Mouse (Mus musculus) liver, embryonic 12.5 days (tissue): ENCODE measurements around the gene AL731706.2. TPM values are rescaled to one million over a fixed set of nuclear protein-coding genes. Genes with fewer than 3 reads are reported as not detected.
"Not testable (repeated sequence)": the region's sequence is repeated elsewhere in the genome, so short reads cannot be mapped to it uniquely, and the experiment has no call there.

Experiments used
- ATAC-seq: fragments of 200-750 bp; cut with Nextera tagmentation; 2 replicates; pipeline ENCODE4 v1.8.0; 2017; ENCODE audit warnings: moderate number of reproducible peaks, mild to moderate bottlenecking, moderate library complexity
- H3K27ac ChIP-seq: fragments of 300-500 bp; sonication (generic); 2 replicates; pipeline ENCODE4 v1.5.1; 2016; ENCODE audit warnings: mild to moderate bottlenecking
- H3K27me3 ChIP-seq: fragments of 300-500 bp; sonication (generic); replicated peaks from 2 replicates; pipeline ENCODE4 v1.6.1; 2016; ENCODE audit warnings: mild to moderate bottlenecking, moderate library complexity
- H3K36me3 ChIP-seq: fragments of 300-500 bp; sonication (generic); 2 replicates; pipeline ENCODE4 v1.6.1; 2016; ENCODE audit warnings: mild to moderate bottlenecking, moderate library complexity
- H3K4me1 ChIP-seq: fragments of 300-500 bp; sonication (generic); 2 replicates; pipeline ENCODE4 v1.6.1; 2016
- H3K4me2 ChIP-seq: fragments of 300-500 bp; sonication (generic); 2 replicates; pipeline ENCODE4 v1.6.1; 2016; ENCODE audit warnings: mild to moderate bottlenecking, moderate library complexity
- H3K4me3 ChIP-seq: fragments of 300-500 bp; sonication (generic); 2 replicates; pipeline ENCODE4 v1.5.1; 2016; ENCODE audit warnings: mild to moderate bottlenecking, moderate library complexity
- H3K9ac ChIP-seq: fragments of 300-500 bp; sonication (generic); 2 replicates; pipeline ENCODE4 v1.6.1; 2016; ENCODE audit warnings: mild to moderate bottlenecking, moderate library complexity
- H3K9me3 ChIP-seq: fragments of 300-500 bp; sonication (generic); replicated peaks from 2 replicates; pipeline ENCODE4 v1.6.1; 2016; ENCODE audit warnings: mild to moderate bottlenecking, moderate library complexity
- WGBS: fragments of 180-500 bp; shearing (Covaris S2); methylation state at CpG from one replicate; pipeline ENCODE4 v1.1.7; 2016; ENCODE audit not compliant: insufficient replicate concordance; 5-methylcytosine and 5-hydroxymethylcytosine counted together
- polyA plus RNA-seq: library from polyadenylated mRNA; unstranded; fragments of >200 nt; fragmentation: Nextera tagmentation; extraction: Ambion mirVana; gene quantifications from 2 replicates; pipeline ENCODE4 v1.2.1, GENCODE M21; 2016

The AL731706.2 gene
- polyA plus RNA-seq, 1 experiment from 2014 or later, result 19.6 TPM

DNA sequence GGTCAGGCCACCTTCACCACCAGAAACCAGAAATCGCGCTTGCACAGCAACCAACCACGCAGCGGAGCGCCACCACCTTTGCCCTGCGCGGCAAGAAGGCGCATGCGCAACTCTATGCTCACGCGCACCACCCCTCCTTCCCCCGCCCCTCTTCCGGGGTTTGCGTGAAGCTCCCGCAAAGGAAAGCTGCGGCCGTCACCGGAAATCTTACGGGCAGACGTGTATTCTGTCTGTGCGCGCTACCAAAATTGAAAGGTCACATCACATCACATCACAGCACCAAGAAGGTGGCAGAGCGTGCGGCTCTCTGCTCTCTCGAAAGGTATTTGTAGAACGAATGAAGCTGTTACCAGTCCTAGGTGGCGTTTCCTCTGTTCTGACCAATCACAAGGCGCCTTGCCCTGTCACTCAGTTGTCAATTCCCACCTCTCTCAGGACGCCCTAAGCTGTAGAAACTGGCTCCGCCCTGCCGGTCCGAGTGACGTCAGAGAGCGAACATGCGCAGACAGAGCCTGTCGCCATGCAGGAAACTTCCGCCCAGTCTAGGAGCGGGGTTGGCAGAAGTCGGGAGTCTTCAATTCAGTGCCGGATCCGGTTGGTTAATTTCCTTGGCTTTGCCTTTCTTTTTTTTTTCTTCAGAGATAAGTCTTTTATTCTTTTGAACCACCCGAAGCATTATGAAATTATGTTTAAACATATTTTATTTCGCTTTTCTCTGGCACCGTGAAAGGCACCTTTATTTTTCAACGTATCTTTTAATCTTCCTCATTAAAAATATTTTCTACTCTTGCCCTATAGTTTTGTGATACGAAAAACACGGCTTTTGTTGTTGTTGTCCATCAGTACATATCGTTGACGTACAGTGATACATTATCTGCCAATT, 5.8 kb upstream of the AL731706.2 start, which contains the start of the genes Slx4ip, AL731706.1 and Mkks:
TSS of gene Slx4ip (plus strand) at position 151 of the 883 bp plus-strand sequence.
TSS of gene AL731706.1 (minus strand) at position 322 of the 883 bp plus-strand sequence.
TSS of gene Mkks (minus strand) at position 322 of the 883 bp plus-strand sequence.
- under 1% methylated on average over 49 of the region's 49 CpGs for WGBS
- Histone ChIP-seq H3K36me3 (no peaks in the 10 kb centered on the region), H3K4me2 (peak within 1 kb of the TSS; percentile 67), H3K27ac (peak within 1 kb of the TSS; percentile 90), H3K4me3 (peak within 1 kb of the TSS; percentile 78), H3K27me3 (no peaks in the 10 kb centered on the region), H3K9ac (peak within 1 kb of the TSS; percentile 79), H3K4me1 (peaks cover 34% of the 10 kb centered on the region), H3K9me3 (no peaks in the 10 kb centered on the region)
- ATAC-seq, result peak; percentile 93

GRCm38 (mm10) chr2:136890716-136891067, 5.2 kb upstream of the AL731706.2 start:
- not testable (repeated sequence) for H3K9me3 ChIP-seq, H3K27me3 ChIP-seq, H3K36me3 ChIP-seq
- peaks cover 29% of the 10 kb centered on the region for H3K4me1 ChIP-seq
- WGBS, result 7% methylated on average over 15 of the region's 15 CpGs
- ATAC-seq, result peak; percentile 76
- H3K9ac ChIP-seq, result peak overlapping the region; percentile 79
- peak overlapping the region; percentile 78 for H3K4me3 ChIP-seq
- peak overlapping the region; percentile 67 for H3K4me2 ChIP-seq
- H3K27ac ChIP-seq, result peak overlapping the region; percentile 90

GRCm38 (mm10) chr2:136886846-136887245, 1.4 kb upstream of the AL731706.2 start:
- H3K4me1 ChIP-seq, result peaks cover 17% of the 10 kb centered on the region
- H3K27ac ChIP-seq, result no peak overlapping the region
- no peak for ATAC-seq
- no peak overlapping the region for H3K4me3 ChIP-seq
- H3K36me3 ChIP-seq, result peaks cover 33% of the 10 kb centered on the region
- no peak overlapping the region for H3K4me2 ChIP-seq
- no peaks in the 10 kb centered on the region for H3K9me3 ChIP-seq
- 66% methylated on average over 4 of the region's 4 CpGs for WGBS
- no peaks in the 10 kb centered on the region for H3K27me3 ChIP-seq
- no peak overlapping the region for H3K9ac ChIP-seq

DNA sequence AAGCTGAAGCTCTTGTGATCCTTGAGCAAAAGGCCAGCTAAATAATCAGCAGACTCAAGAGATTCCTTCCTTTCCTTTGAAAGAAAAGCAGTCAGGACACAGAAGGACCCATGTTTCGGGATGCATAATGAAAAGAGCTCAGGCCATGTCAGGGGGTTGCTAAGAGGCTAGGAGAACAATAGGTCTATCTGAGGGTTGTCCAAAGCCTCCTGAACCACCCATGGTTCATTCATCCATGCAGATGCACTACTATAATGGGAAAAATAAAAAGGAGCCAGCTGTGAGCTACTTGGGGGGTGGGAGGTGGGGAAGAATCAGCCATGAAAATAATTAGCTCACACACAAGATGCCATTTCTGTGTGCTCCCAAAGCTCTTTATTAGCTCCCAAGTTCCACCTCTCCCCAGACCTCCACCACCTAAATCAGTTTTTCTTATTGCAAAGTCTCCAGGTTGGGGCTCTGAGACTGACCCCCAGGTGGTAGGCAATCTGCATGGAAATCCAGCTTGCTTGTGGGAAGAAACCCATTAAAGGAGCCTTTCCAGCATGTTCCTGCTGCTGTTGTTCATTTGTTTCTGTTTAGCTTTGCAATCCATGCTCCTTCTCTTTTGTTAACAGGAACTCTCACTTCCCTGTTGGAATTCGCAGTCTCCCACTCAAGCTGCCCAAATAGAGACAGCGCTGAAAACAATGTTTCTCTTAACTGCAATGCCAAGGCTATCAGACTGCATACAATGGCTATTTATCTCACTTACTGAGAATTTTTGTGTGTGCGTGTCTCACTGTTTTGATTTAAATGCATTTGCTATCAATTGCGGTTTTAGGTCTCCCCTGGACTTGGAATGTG, 30.7 kb downstream of the AL731706.2 start:
- H3K36me3 ChIP-seq, result no peaks in the 10 kb centered on the region
- ATAC-seq, result no peak
- 49% methylated on average over 5 of the region's 5 CpGs for WGBS
- H3K27ac ChIP-seq, result no peak overlapping the region
- no peaks in the 10 kb centered on the region for H3K9me3 ChIP-seq
- no peak overlapping the region for H3K4me2 ChIP-seq
- H3K9ac ChIP-seq, result no peak overlapping the region
- no peak overlapping the region for H3K4me3 ChIP-seq
- H3K4me1 ChIP-seq, result no peaks in the 10 kb centered on the region
- H3K27me3 ChIP-seq, result no peaks in the 10 kb centered on the region

GRCm38 (mm10) chr2:136850366-136850765, 35.1 kb downstream of the AL731706.2 start:
- H3K4me2 ChIP-seq, result no peak overlapping the region
- H3K27me3 ChIP-seq, result no peaks in the 10 kb centered on the region
- ATAC-seq, result no peak
- H3K9ac ChIP-seq, result no peak overlapping the region
- no peaks in the 10 kb centered on the region for H3K4me1 ChIP-seq
- no peaks in the 10 kb centered on the region for H3K9me3 ChIP-seq
- H3K36me3 ChIP-seq, result no peaks in the 10 kb centered on the region
- H3K4me3 ChIP-seq, result no peak overlapping the region
- H3K27ac ChIP-seq, result no peak overlapping the region
- WGBS, result 46% methylated on average over 3 of the region's 3 CpGs

DNA sequence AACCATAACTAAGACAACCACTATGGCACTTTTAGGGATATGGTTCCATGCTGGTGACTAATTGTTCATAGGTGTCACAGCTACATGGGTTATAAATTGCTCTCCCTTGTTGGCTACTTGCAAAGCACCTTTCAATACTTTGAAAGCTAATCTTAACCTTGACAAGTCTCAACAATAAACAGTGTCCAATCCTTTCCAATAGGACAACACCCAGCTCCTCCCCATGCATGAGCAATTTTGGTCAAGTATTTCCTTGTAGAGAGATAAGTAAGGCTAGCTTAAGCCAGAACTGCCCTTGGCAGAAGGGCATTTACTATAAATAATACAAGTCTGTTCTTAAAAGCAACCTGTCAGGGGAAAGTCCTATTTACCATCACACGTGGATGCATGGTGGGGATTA, 47.5 kb downstream of the AL731706.2 start:
- no peaks in the 10 kb centered on the region for H3K36me3 ChIP-seq
- no peaks in the 10 kb centered on the region for H3K9me3 ChIP-seq
- ATAC-seq, result no peak
- H3K27ac ChIP-seq, result no peak overlapping the region
- no peak overlapping the region for H3K4me3 ChIP-seq
- WGBS, result 57% methylated on average over 1 of the region's 1 CpGs
- H3K9ac ChIP-seq, result no peak overlapping the region
- H3K27me3 ChIP-seq, result no peaks in the 10 kb centered on the region
- no peaks in the 10 kb centered on the region for H3K4me1 ChIP-seq
- no peak overlapping the region for H3K4me2 ChIP-seq

GRCm38 (mm10) chr2:136835882-136836281, 49.6 kb downstream of the AL731706.2 start:
- Histone ChIP-seq H3K9me3 (no peaks in the 10 kb centered on the region), H3K27ac (no peak overlapping the region), H3K9ac (no peak overlapping the region), H3K4me2 (no peak overlapping the region), H3K4me3 (no peak overlapping the region), H3K36me3 (no peaks in the 10 kb centered on the region), H3K4me1 (no peaks in the 10 kb centered on the region), H3K27me3 (no peaks in the 10 kb centered on the region)
- 54% methylated on average over 3 of the region's 3 CpGs for WGBS
- ATAC-seq, result no peak

Other genes starting within 250 kb of the AL731706.2 start
- gene Snap25, start 172.2 kb downstream of the AL731706.2 start, polyA plus RNA-seq, result 0.04 and 0.18 TPM in 2 replicates
- gene Slx4ip, start 5.5 kb upstream of the AL731706.2 start, polyA plus RNA-seq, result 3.3 and 3.5 TPM in 2 replicates
- 14.0 and 17.1 TPM in 2 replicates for gene AL731706.1, start 5.7 kb upstream of the AL731706.2 start, polyA plus RNA-seq
- 6.9 and 7.1 TPM in 2 replicates for gene Mkks, start 5.7 kb upstream of the AL731706.2 start, polyA plus RNA-seq
- gene Jag1, start 231.0 kb upstream of the AL731706.2 start, polyA plus RNA-seq, result 2.7 and 2.8 TPM in 2 replicates